Mouse (Mus musculus) hindlimb bud, embryonic 11.5 days (tissue): Measurements from ENCODE around the gene Vps13c.

ENCODE experiments used
- DNase-seq: peaks from one replicate; pipeline ENCODE4 v3.0.0-alpha.2; 2012; ENCODE audit warnings: low read depth, low spot score; ENCODE audit errors: extremely low spot score

The Vps13c gene

DNA sequence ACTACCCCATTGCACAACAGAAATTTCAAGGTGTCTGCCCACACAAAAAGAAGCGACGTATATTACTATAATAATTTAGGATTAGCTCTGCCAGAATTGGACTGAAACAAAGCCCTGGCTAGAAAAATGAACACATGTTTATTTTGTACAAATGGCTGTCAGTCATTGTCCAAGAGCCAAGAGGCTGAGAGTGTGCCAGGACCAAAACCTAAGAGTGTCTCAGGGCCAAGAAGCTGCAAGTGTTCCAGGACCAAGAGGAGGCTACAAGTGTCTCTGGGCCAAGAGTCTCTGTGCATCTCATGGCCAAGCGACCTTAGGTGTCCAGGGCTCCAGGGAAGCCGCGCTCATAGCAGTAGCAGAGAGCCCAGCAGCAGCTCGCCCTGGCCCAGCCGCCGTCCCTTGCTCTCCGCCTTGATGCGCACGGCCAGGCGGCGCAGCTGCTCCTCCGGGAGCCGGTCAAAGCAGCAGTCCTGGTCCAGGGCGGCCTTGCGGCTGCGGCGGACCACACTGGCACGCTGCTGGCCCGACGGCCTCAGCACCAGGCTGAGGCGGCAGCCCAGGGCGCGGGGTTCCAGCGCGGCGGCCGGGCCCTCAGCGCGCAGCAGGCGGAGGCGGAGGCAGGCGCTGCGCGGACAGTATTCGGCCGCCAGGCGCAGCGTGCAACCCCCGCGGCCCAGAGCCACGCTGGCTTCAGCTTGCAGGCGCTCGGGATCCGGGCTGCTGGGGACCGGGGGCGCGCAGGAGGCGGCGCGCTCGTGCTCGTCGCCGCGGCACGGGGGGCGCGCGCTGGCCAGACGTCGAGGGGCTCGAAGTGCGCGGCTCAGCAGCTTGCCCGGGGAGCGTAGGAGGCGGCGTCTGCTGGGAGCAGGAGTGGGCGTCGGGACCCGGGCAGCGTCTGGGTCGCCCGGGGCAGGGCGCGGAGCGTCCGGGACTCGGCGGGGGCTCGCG is 9.5 kb upstream of the Vps13c start:
- DNase-seq: no peak

GRCm38 (mm10) chr9:67831359-67832045 is 8.7 kb upstream of the Vps13c start:
- DNase-seq: no peak

DNA sequence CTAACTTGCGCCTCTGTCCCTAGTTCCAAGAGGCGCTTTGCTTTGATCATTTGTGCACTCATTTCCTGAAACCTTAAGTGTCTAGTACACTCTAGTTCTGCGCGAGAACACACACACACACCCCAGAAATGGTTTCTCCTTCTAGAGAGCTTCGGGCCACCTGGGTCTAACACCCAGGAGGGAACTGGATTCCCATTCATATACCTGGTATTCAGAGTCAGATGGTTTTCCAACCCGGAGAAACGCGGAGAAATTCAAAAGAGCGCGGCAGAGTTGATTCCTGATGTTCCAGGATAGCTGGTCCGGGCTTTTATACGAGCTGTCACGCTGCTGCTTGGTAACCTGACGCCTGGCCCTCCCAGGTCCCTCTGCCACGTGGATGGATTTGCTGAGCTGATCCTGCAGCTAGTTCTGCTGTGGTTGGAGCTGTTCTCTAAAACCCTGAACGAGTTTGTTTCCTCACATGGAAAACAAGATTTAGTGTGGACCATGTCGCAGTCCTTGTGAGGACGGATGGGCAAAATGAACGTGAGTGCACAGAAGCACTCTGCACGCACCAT is 8.1 kb upstream of the Vps13c start, which contains the start of gene C2cd4a:
Gene C2cd4a, minus strand, starts transcription at position 285 of the 560 bp plus-strand sequence.
- DNase-seq: no peak

DNA sequence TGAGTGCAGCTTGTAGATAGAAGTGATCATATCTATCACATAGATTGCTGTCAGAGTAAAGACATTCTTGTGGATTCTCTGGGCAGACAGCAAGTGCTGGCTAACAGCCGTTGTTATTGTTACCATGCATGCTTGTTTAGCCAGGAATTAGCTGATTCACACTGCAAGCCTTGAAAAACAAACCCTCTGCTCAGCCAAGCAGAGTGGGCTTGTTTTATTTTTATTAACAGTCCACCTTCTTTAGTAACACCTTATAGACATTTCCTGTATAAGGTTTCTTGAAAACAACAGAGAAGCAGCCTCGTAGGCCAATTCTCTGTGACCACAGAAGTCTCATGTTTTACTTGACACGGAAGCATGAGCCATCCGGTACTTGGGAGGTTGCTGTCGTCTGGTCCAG is 5.7 kb upstream of the Vps13c start:
- DNase-seq: no peak

GRCm38 (mm10) chr9:67837311-67837710 is 2.9 kb upstream of the Vps13c start:
- DNase-seq: no peak

- no peak for DNase-seq
These were observed 2.6 kb downstream of the Vps13c start for GRCm38 (mm10) chr9:67842797-67843196.

DNA sequence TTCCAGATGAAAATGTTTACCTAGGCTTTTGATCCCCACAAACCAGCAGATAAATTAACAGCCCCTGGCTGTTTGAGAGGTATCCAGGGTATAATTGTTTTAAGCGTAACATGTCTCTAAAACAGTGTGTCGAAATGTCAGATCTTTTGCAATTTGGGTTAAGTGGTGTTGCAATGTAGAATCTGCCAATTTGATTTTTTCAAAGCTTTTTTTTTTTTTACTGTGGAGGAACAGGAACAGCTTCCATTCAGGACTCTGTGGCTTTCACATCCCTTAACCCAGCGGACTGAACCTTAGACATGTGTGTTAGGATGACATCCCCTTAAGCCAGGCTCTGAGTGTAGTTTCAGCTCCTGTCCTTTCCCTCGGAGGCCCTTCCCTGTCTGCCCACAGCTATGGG is 4.8 kb downstream of the Vps13c start:
- DNase-seq: no peak

DNA sequence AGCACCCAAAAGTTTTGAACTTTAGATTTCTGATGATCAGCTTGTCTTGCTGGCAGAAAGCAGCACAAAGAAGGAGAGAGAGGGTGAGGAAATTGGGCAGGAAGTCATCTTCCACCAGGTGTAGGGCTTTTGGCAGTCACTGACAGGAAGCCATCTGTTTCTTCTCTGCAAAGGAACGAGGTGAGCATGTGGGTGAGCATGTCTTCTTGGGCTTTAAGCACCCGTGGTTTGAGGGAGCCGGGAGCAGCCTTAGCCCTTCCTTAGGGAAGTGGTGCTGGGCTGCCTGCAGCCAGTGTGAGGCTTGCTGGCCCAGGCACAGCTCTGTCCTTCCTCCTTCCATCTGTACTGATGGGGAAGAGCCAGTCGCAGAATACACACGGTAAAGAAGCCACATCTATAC is 5.5 kb downstream of the Vps13c start:
- DNase-seq: no peak

DNA sequence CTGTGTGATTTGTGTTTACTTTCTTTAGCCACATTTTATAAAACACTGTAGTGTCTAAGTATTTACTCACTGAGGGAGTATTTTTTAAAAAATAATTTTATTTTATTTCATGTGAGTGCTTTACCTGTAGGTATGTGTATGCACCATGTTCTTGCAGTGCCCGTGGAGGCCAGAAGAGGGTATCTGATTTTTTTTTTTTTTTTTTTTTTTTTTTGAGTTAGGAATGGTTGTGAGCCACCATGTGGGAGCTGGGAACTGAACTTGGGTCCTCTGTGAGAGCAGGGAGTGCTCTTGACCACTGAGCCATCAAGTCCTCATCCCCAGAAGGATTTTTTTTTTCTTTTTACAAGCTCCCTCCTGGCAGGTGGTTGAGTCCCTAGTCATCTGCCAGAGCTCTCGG is 5.9 kb downstream of the Vps13c start:
- no peak for DNase-seq

DNA sequence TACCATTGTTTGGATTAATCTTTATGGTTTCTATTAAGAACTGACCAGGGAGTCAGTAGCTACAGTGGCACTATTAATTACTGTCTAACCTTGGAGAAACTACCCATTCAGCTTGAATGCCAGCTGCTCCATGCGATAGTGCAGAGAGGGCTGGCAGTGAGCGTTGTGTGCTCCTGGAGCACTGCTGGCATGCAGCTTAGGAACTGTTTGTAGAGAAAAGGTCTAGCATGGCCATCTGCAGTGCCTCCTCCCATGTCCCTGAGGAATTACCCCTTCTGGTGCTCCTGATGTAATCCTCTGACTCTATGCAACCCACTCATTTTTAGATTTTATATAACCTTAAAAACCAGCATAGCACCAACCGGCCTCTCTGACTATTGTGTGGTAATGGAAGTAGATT is 7.4 kb downstream of the Vps13c start:
- DNase-seq: no peak

- DNase-seq: no peak
These were observed 9.2 kb downstream of the Vps13c start for GRCm38 (mm10) chr9:67849397-67849796.

DNA sequence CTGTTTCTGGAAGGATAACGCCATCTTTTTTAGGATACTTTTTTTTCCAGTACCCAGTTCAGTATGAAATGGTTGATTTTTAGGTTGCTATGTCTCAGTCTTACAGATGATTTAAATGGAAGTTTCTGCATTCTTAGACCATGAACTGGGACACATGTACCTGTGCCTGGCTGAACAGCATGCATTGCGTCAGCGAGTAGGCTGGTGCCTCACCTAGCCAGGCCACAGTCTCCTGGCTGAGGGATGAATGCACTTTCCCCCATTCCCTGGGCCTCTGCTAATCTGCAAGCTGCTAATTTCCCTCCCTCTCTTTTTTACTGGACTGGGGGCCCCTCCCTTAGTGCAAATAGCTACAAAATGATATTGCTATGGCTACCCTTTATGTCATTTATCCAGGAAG is 9.7 kb downstream of the Vps13c start:
- DNase-seq: no peak

DNA sequence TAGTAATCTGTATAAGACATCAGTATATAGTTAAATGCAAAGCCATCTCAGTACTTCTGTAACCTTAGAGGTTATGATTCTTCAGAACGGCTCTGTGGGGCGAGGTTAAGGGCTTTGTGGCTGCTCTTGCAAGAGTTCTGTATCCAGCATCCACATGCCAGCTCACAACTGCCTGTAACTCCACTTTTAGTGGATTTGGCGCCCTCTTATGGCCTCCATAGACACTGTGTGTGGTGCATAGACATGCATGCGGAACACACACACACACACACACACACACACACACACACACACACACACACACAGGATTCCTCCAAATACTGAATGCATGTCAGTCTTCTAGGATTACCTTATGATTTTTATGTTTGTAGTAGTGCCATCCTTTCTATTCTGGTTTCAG is 11.0 kb downstream of the Vps13c start:
- no peak for DNase-seq

DNA sequence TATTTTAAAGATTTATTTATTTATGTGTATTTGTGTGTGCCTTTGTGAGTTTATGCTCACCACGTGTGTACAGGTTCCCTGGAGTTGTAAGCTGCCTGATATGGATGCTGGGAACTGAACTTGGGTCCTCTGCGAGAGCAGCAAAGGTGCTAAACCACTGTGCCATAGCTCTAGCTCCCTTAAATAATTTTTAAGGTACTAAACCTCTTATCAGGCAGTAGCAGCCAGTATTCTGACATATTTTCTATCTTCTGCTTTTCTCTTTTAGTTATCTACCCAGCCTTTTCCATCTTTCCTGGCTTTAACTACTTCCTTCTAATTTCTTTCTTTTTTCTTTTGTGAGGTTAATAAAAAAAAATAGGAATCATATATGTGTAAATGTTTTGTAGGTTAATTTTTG is 20.1 kb downstream of the Vps13c start:
- no peak for DNase-seq

DNA sequence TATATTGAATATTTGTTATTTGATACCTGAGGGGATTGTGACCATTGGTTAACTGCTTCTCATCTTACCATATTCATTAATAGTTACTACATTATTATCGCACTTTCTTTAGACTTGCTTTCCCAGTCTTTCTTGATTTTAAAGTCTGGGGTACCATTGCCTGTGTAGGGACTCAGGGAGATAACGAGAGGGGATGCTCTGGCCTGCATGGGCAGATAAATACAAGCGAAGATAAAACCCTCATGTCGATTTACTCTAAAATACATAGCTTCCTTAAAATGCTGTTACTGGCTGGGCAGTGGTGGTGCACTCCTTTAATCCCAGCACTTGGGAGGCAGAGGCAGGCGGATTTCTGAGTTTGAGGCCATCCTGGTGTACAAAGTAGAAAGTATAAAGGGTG is 23.1 kb downstream of the Vps13c start:
- no peak for DNase-seq

DNA sequence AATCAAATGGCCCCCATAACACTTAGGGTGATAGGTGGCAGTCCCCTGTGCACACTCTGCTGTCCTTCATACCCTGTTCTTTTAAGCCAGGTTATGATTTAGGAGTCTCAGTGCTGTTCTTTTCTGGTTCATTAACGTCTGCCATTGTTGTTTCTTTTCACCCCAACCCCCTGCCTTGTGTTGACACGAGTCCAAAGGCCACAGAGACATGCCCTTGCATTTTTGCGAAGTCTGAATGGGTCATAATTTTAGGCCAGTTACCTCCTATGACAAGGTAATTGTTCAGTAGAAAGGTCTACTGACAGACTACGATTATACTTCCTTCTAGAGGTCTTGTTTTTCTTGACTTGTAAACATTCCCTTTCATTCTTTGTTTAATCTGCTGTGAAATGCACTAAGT is 23.8 kb downstream of the Vps13c start:
- DNase-seq: no peak

DNA sequence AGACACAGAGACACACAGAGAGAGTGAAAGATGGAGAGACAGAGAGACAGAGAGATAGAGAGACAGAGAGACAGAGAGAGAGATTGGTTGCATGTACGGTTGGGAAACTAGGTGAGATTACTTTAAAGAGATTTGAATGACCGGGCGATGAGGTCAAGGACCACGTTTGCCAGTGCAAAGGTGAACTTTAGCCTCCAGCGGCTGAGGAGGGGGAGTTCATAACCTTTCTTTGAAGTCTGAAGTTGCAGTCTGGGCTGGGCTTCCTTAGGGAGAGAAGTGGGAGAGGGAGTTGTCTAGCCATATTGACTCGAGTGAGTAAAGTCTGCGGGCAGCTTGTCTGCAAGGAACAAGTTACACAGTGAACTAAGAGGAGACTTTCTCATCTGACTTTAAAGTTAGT is 25.2 kb downstream of the Vps13c start:
- DNase-seq: no peak

- DNase-seq: no peak
These were observed 27.2 kb downstream of the Vps13c start for GRCm38 (mm10) chr9:67867411-67867810.

DNA sequence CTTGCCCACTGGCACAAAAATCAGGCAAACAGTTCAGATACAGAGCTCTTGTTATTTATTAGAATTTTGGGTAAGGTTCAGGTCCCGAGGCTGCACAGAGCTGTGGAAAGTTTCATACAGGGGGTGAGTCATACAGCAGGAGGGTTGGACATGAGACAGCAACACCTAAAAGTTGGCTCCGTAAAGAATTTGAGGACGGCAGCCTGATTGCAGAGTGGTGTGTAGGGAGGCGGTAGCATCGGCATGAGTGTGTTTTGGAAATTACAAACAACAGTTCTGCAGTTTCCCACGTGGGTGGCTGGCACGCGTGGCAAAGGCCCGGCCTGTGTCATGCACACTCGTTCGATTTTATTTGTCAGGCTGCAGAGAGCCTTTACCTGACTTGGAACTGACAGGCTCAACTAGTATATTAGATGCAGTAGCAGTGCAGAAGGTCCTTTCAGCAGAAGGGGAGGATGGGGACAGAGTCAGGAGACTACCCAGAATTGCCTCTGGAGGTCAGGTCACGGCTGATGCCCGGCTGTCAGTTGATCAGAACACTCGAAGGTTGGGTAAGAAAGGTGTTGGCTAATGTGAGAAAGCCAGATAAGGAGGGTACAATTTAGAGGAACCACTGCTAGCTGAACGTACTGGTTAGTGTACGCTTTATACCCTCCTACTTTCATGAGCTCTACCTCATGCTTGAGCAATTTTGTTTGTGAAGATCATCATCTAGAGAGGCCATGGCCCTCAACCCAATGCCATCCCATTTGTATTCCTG is 29.7 kb downstream of the Vps13c start:
- DNase-seq: no peak

GRCm38 (mm10) chr9:67874522-67875222 is 34.5 kb downstream of the Vps13c start:
- no peak for DNase-seq

- DNase-seq: no peak
These were observed 35.1 kb downstream of the Vps13c start for GRCm38 (mm10) chr9:67875337-67875736.
